Mouse (Mus musculus): Measurements from ENCODE around the gene Elf3. TPM values are rescaled to one million over a fixed set of nuclear protein-coding genes. Genes with fewer than 3 reads are reported as not detected.

Gene Elf3
- polyA plus RNA-seq (2015; fragmentation: Nextera tagmentation; extraction: Ambion mirVana): 0.22 and 0.34 TPM in 2 replicates

DNA sequence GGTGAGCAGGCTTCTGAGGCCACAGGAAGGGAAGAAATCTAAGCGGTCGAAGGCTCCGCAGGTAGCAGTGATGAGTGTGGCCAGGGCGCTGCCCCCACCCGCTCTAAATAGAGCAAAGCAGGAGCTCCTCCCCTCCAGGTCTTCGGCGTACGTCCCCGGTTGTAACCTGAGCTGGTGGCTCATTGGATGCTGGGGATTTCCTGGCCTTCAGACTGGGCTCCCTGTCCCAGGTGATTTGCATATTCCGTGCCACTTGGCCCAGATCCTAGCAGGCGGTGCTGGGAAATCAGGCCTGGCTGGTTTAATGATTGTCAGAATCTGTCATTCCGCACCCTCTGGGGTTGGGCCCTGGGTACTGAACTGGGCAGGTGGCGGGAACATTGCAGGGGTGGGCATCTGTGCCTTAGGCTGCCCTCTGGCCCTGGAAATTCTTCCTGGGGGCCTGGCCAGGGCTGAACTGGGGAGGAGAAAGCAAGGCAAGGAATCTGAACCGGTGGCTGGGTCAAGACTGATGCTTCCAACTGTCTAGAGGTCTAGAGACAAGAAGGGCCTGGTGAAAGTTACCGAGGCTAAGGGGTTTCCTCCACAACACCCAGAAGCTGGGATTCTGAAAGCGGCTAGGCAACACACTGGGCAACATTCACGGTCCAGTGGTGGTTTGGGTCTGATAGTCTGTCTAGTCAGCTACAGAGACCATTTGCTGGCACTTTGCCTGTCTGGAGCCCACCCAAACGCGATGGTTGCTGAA, at the start of gene Elf3:
Elf3 (minus strand) TSS at position 189 of the 748 bp plus-strand sequence.
- peak within 1 kb of the TSS; percentile 24 for H3K4me3 ChIP-seq
- no peaks in the 10 kb centered on the region for H3K27me3 ChIP-seq
- WGBS: 2% methylated on average over 19 of the region's 19 CpGs
- H3K36me3 ChIP-seq (ENCODE audit: poor library complexity, severe bottlenecking): peaks cover 20% of the 10 kb centered on the region
- peak within 1 kb of the TSS; percentile 58 for H3K4me2 ChIP-seq
- peaks cover 10% of the 10 kb centered on the region for H3K4me1 ChIP-seq
- peak; percentile 72 for ATAC-seq
- no peaks in the 10 kb centered on the region for H3K9me3 ChIP-seq (replicated peaks)
- peak within 1 kb of the TSS; percentile 37 for H3K9ac ChIP-seq
- peak within 1 kb of the TSS; percentile 12; the same call in 1 of the 2 replicates for H3K27ac ChIP-seq

DNA sequence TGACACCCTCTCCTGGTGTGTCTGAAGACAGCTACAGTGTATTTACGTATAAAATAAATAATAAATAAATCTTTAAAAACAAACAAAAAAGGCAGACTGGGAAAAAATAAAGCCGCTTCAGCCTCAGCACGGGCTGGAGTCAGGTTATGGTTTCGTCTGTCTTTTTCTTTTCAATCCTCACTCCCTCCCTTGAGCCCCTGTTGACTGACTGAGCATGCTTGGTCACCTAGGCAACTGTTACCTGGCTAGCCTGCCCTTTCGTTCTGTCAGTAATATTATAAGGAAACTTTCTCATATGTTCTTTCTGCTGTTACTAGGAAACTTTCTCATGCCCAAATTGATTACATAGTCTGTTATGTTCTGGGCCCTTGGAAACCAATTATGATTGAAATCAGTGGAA, 32.5 kb upstream of the Elf3 start:
- WGBS: 82% methylated on average over 5 of the region's 5 CpGs
- H3K4me2 ChIP-seq: no peak overlapping the region
- H3K27ac ChIP-seq: no peak overlapping the region
- H3K9ac ChIP-seq: no peak overlapping the region
- no peaks in the 10 kb centered on the region for H3K9me3 ChIP-seq (replicated peaks)
- ATAC-seq: no peak
- H3K27me3 ChIP-seq: no peaks in the 10 kb centered on the region
- no peaks in the 10 kb centered on the region for H3K4me1 ChIP-seq
- no peak overlapping the region for H3K4me3 ChIP-seq
- peaks cover 19% of the 10 kb centered on the region for H3K36me3 ChIP-seq (ENCODE audit: poor library complexity, severe bottlenecking)

DNA sequence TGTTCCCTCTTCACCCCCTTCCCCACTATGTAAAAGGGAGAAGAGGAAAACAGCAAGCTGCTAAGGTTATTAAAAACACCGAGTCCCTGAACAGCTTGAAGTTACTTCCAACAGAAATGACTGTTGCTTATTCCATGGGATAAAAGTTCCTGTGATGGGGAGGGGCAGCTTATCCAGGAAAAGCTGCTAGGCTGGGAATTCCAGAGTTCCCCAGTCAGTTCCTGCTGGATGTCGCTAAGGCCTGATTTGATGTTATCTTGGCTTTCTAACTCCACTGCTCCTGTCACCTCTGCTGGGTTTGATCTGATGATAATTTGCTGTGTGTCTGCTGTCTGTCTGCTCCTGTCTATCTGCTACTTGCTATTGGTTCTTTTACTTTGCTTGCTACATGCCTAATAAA, 27.9 kb upstream of the Elf3 start:
- 89% methylated on average over 2 of the region's 2 CpGs for WGBS
- Histone ChIP-seq H3K36me3 (ENCODE audit: poor library complexity, severe bottlenecking) (no peaks in the 10 kb centered on the region), H3K9me3 (replicated peaks) (no peaks in the 10 kb centered on the region), H3K4me1 (peaks cover 18% of the 10 kb centered on the region), H3K27ac (no peak overlapping the region), H3K4me2 (no peak overlapping the region), H3K9ac (no peak overlapping the region), H3K4me3 (no peak overlapping the region), H3K27me3 (no peaks in the 10 kb centered on the region)
- ATAC-seq: no peak

DNA sequence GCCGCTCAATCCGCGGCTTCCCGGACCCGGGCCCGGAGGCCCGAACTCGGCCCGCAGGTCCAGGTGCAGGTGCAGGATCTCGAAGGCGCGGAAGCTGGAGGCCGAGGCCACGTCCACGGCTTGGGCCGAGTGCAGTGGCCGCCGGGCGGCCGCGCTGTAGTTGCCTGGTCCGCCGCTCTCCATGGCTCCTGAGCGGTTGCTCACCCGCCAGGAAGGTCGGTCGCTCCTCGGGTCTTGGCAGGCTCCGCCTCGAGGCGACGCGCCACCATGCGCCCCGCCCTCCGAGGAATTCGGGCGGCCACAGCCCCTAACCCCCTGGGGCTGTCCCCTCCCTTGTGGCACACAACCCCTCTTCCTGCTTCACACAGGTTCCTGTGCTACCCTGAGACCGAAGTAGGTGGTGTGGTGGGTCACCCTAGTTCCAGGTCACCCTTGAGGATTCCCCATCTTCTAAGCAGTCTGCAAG, 25.5 kb upstream of the Elf3 start, which contains the start of gene Rnpep:
Rnpep (minus strand) TSS at position 259 of the 466 bp plus-strand sequence.
- H3K9ac ChIP-seq: peak within 1 kb of the TSS; percentile 94
- H3K4me1 ChIP-seq: peaks cover 28% of the 10 kb centered on the region
- H3K27ac ChIP-seq: peak within 1 kb of the TSS; percentile 92
- peak within 1 kb of the TSS; percentile 83 for H3K4me3 ChIP-seq
- H3K4me2 ChIP-seq: peak within 1 kb of the TSS; percentile 87
- WGBS: under 1% methylated on average over 39 of the region's 39 CpGs
- no peaks in the 10 kb centered on the region for H3K36me3 ChIP-seq (ENCODE audit: poor library complexity, severe bottlenecking)
- no peaks in the 10 kb centered on the region for H3K9me3 ChIP-seq (replicated peaks)
- ATAC-seq: peak; percentile 90
- no peaks in the 10 kb centered on the region for H3K27me3 ChIP-seq

DNA sequence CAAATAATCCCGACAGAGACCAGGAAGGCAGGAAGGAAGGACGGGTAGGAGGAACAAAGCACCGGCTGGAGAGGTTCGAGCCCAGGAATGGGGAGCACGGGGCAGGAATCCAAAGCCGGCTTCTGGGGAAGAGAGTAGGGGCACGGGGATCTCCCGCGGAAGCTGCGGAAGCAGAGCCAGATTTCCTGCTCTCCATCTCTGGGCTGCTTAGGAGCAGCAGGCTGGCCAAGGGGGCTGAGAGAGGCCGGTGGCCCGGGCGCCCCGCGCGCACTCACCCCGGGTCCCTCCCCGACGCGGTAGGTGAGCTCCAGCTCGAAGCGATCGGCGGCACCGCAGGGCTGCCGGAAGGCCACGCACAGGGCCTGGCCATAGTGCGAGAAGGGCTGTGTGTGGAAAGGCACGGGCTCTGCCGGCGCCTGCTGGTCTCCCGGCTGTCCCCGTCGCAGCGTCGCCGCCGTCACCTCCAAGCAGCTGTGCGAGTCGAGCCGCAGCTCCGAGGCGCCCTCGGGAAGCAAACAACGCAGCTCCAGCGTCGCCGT, 25.0 kb upstream of the Elf3 start:
- under 1% methylated on average over 48 of the region's 48 CpGs for WGBS
- Histone ChIP-seq H3K27me3 (no peaks in the 10 kb centered on the region), H3K36me3 (ENCODE audit: poor library complexity, severe bottlenecking) (peaks cover 5% of the 10 kb centered on the region), H3K4me3 (peak overlapping the region; percentile 83), H3K4me2 (peak overlapping the region; percentile 87), H3K9ac (peak overlapping the region; percentile 94), H3K4me1 (peaks cover 28% of the 10 kb centered on the region), H3K9me3 (replicated peaks) (no peaks in the 10 kb centered on the region), H3K27ac (peak overlapping the region; percentile 92)
- peak; percentile 84 for ATAC-seq

DNA sequence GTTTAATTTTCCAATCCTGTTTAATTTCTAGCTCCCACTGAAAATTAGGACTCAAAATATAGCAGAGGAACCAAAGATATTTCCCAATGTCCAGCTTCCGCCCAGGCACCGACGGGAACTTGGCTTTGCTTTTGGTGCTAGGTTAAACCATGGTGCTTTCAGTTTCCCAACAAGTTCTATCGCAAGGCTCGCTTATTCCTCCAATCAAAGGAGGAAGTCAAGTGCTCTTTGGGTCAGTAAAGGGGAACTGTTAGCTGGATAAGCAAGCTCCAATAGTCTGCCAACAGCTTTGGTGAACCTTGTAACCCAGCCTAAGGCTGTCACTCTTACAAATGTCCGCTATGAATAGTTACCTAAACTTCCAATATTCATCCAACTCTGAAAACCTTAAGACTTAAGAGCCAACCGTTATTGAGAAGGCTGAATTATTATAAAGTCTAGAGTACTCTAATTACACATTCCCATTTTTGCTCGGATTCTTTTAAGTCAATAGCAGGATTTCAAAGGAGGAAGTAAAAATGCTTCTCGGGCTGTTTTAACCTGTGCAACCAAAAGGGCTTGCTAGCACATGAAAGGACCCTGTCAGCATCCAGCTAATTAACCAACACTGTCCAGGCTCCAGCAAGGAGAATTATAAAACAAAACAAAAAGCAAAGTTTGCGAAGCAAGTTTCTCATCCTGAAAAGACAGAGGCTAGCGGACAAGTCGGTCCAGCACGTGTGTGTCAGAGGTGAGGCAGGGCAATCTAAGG, 24.3 kb upstream of the Elf3 start:
- H3K4me3 ChIP-seq: peak overlapping the region; percentile 83
- H3K9me3 ChIP-seq (replicated peaks): no peaks in the 10 kb centered on the region
- H3K36me3 ChIP-seq (ENCODE audit: poor library complexity, severe bottlenecking): peaks cover 11% of the 10 kb centered on the region
- H3K4me2 ChIP-seq: peak overlapping the region; percentile 87
- H3K27ac ChIP-seq: 0 out of 2 replicates have a peak overlapping the region, but pooled peaks have one; percentile 92
- H3K27me3 ChIP-seq: no peaks in the 10 kb centered on the region
- WGBS: 34% methylated on average over 13 of the region's 13 CpGs
- H3K4me1 ChIP-seq: peaks cover 28% of the 10 kb centered on the region
- ATAC-seq: no peak
- peak overlapping the region; percentile 94 for H3K9ac ChIP-seq

DNA sequence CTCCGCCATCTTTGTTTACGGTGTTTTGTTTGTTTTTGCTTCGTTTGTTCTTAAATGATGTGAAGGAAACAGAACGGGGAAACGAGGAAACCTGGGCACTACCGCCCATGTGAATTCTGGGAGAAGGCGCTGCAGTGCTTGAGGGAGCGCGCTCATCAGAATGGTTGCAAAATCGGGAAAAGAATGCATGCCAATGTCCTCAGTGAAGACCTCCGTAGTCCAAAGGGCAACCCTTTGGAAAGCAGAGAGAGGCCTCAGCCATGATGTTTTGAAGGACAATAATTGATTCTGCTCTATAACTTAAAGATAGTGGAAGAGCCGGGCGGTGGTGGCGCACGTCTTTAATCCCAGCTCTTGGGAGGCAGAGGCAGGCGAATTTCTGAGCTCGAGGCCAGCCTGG, 23.5 kb upstream of the Elf3 start:
- ATAC-seq: no peak
- H3K9ac ChIP-seq: no peak overlapping the region
- H3K4me2 ChIP-seq: peak overlapping the region; percentile 87
- peaks cover 28% of the 10 kb centered on the region for H3K4me1 ChIP-seq
- H3K27ac ChIP-seq: no peak overlapping the region
- WGBS: 96% methylated on average over 17 of the region's 17 CpGs
- no peaks in the 10 kb centered on the region for H3K27me3 ChIP-seq
- H3K9me3 ChIP-seq (replicated peaks): no peaks in the 10 kb centered on the region
- no peak overlapping the region for H3K4me3 ChIP-seq
- H3K36me3 ChIP-seq (ENCODE audit: poor library complexity, severe bottlenecking): peaks cover 20% of the 10 kb centered on the region

DNA sequence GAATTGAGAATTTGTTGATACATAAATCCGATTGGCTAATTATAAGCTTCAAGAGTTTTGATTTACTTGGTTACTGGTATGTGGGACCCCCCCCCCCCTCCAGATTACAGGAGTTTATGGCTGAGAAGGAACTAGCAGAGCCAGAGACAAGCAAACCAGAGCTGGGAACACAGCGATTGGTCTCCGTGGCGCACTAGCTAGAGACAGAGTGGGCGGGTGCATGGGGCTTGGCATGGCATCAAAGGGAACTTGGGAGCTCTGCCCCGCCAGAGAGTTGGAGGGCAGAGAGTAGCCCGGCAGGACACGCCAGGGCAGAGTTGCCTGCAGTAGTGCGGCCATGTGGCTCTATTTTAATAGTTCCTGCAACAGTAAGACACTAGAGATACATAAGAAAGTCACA, 22.3 kb upstream of the Elf3 start:
- no peak overlapping the region for H3K4me2 ChIP-seq
- H3K9me3 ChIP-seq (replicated peaks): no peaks in the 10 kb centered on the region
- peaks cover 30% of the 10 kb centered on the region for H3K36me3 ChIP-seq (ENCODE audit: poor library complexity, severe bottlenecking)
- no peak overlapping the region for H3K27ac ChIP-seq
- no peak overlapping the region for H3K4me3 ChIP-seq
- peak; percentile 34; the same call in 1 of the 2 replicates for ATAC-seq
- 67% methylated on average over 9 of the region's 9 CpGs for WGBS
- H3K27me3 ChIP-seq: no peaks in the 10 kb centered on the region
- no peak overlapping the region for H3K9ac ChIP-seq
- peaks cover 28% of the 10 kb centered on the region for H3K4me1 ChIP-seq

DNA sequence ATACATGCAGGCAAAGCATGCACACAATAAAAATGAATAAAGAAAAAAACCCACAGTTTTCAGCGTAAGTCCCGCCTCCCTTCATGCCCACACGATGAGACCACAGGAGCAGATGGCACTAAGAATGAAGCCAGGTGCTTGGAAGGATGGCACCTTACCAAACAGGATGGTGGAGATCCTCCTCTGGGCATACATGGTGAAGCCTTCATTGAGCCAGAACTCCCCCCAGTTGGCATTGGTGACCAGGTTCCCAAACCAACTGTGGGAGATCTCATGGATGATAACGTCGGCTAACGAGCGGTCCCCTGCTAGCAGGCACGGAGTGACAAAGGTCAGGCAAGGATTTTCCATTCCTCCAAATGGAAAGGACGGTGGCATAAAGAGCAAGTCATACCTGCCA, 13.0 kb upstream of the Elf3 start:
- Histone ChIP-seq H3K4me2 (no peak overlapping the region), H3K9me3 (replicated peaks) (no peaks in the 10 kb centered on the region), H3K27ac (no peak overlapping the region), H3K27me3 (no peaks in the 10 kb centered on the region), H3K4me3 (no peak overlapping the region), H3K9ac (no peak overlapping the region), H3K36me3 (ENCODE audit: poor library complexity, severe bottlenecking) (peaks cover 62% of the 10 kb centered on the region), H3K4me1 (no peaks in the 10 kb centered on the region)
- 76% methylated on average over 9 of the region's 9 CpGs for WGBS
- no peak for ATAC-seq

DNA sequence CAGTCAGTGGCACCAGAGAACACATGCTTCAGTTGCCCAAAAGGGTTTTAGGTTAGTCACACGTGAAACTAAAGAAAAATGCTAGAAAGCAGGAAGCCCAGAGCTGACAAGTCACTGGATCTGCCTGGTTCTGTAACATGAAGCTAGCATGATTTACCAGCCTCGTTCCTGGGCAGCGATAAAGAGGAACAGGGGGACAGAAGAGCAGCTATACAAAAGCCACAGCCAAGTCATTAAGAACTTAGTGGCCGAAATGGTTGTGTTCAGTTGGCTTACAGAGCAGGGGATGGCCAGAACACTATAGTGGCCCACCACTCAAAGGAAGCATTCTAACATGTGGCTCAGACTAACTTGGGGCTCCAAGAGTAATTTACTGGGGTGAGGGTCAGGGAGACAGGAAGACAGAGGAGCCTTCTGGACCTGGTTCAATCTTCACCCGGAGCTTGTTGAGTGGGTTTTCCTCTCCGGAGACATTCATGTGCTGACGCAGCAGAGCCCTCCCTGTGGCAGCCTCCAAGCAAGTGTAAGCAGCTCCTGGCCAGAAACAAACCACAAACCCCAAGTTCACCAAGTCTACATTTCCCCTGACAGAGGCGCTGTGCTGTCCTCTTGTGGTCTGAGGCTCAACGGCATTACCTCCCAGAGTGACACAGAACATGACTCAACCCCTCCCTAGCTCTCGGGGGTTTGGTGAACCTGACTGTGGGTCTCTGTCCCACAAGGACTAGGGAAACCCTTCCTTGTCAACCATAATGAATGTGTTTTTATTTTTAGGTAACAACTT, 9.5 kb upstream of the Elf3 start:
- Histone ChIP-seq H3K4me1 (no peaks in the 10 kb centered on the region), H3K9ac (no peak overlapping the region), H3K27me3 (no peaks in the 10 kb centered on the region), H3K9me3 (replicated peaks) (no peaks in the 10 kb centered on the region), H3K4me2 (no peak overlapping the region), H3K4me3 (no peak overlapping the region), H3K36me3 (ENCODE audit: poor library complexity, severe bottlenecking) (peaks cover 75% of the 10 kb centered on the region), H3K27ac (no peak overlapping the region)
- 92% methylated on average over 10 of the region's 10 CpGs for WGBS
- ATAC-seq: no peak

DNA sequence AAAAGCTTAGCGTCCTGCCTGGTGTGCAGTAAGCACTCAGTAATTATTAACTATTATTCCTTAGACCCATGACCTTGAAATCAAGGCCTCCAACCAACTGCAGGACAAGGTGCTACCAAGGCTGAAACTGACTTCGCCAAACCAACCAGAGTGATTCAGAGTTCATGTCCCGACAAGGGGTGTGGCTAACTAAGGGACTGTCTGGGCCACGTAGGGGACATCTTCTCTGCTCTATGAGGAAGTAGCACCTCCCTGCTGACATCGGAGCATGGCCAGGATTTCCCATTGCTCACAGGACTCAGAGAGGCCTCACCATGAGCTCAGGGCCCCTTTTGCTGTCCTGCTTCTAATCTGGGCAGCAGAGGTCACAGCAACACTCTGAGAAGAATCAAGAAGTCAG, 7.5 kb upstream of the Elf3 start:
- H3K36me3 ChIP-seq (ENCODE audit: poor library complexity, severe bottlenecking): peaks cover 69% of the 10 kb centered on the region
- WGBS: 90% methylated on average over 5 of the region's 5 CpGs

More for the DNA sequence above, 7.5 kb upstream of the Elf3 start:
- Histone ChIP-seq H3K4me1 (no peaks in the 10 kb centered on the region), H3K9ac (no peak overlapping the region), H3K9me3 (replicated peaks) (no peaks in the 10 kb centered on the region), H3K27me3 (no peaks in the 10 kb centered on the region), H3K27ac (no peak overlapping the region), H3K4me2 (no peak overlapping the region), H3K4me3 (no peak overlapping the region)
- no peak for ATAC-seq
